Mouse (Mus musculus) heart, adult 2 months (tissue): Measurements from ENCODE around the gene Tmem131l. TPM values are rescaled to one million over a fixed set of nuclear protein-coding genes. Genes with fewer than 3 reads are reported as not detected.

Source experiments
- DNase-seq, 2 experiments: peaks; one replicate each; pipeline ENCODE4 v3.0.0; 2021
- H3K27ac ChIP-seq: fragments of 200-600 bp; 2 replicates; pipeline ENCODE4 v1.8.1; 2022
- H3K27me3 ChIP-seq: fragments of 200-500 bp; 2 replicates; pipeline ENCODE4 v1.6.1; 2012; ENCODE audit warnings: mild to moderate bottlenecking, low read length, inconsistent platforms, mixed read lengths; ENCODE audit not compliant: control insufficient read depth, insufficient read depth
- H3K36me3 ChIP-seq: fragments of 200-500 bp; 2 replicates; pipeline ENCODE4 v1.6.1; 2012; ENCODE audit warnings: low read length, inconsistent platforms; ENCODE audit not compliant: control insufficient read depth, insufficient read depth
- H3K4me1 ChIP-seq: fragments of 200-500 bp; 2 replicates; pipeline ENCODE4 v1.6.1; 2011; ENCODE audit warnings: low read length; ENCODE audit not compliant: control insufficient read depth, insufficient read depth
- H3K4me3 ChIP-seq: fragments of 200-600 bp; 2 replicates; pipeline ENCODE4 v1.8.1; 2022
- H3K79me2 ChIP-seq: fragments of 200-500 bp; replicated peaks from 2 replicates; pipeline ENCODE4 v1.6.1; 2012; ENCODE audit warnings: mild to moderate bottlenecking, inconsistent platforms, low read length, moderate library complexity, mixed read lengths; ENCODE audit not compliant: control insufficient read depth, insufficient read depth
- H3K9ac ChIP-seq: fragments of 200-500 bp; 2 replicates; pipeline ENCODE4 v1.6.1; 2012; ENCODE audit warnings: low read depth, mild to moderate bottlenecking, control low read depth, inconsistent platforms, low read length, mixed read lengths
- CTCF ChIP-seq: fragments of 200-600 bp; IDR thresholded peaks from 2 replicates; pipeline ENCODE4 v1.8.1; 2022; ENCODE audit warnings: antibody characterized with exemption, mild to moderate bottlenecking, moderate library complexity
- EP300 ChIP-seq: fragments of 200-500 bp; IDR thresholded peaks from 2 replicates; pipeline ENCODE4 v1.6.1; 2011; ENCODE audit warnings: low read depth, low read length, control low read depth; ENCODE audit not compliant: insufficient read depth
- POLR2A ChIP-seq: fragments of 200-500 bp; IDR thresholded peaks from 2 replicates; pipeline ENCODE4 v1.6.1; 2011; ENCODE audit warnings: mild to moderate bottlenecking, low read depth, low read length, control low read depth; ENCODE audit not compliant: insufficient read depth
- WGBS: fragments of 180-500 bp; shearing (Covaris S2); methylation state at CpG from one replicate; pipeline ENCODE4 v1.1.7; 2018; 5-methylcytosine and 5-hydroxymethylcytosine counted together
- intact Hi-C: fragments of 180-260 bp; cut with DNase I; formaldehyde crosslinking; loops from one replicate; pipeline ENCODE4 v1.15.1; 2025
- polyA plus RNA-seq: library from polyadenylated mRNA; depleted of rRNA; stranded (reverse); fragments of >200 nt; gene quantifications from 2 replicates; pipeline ENCODE4 v1.2.3, GENCODE M21; 2012
- total RNA-seq, 2 experiments: library from RNA; stranded (reverse); gene quantifications; 2 replicates each; pipeline ENCODE4 v1.2.3; 2021

Gene Tmem131l
- total and polyA plus RNA-seq, 3 experiments, result 17.3 to 23.4 (median 22.0) TPM

- intact Hi-C loops, result no loop called here
- H3K79me2 ChIP-seq, result no peaks in the 10 kb centered on the region
- H3K9ac ChIP-seq, result no peak overlapping the region
- H3K4me1 ChIP-seq, result peaks cover 7% of the 10 kb centered on the region
- no peak for DNase-seq
- TF ChIP-seq POLR2A (no peak), CTCF (no peak), EP300 (no peak)
- WGBS, result 94% methylated on average over 3 of the region's 3 CpGs
- H3K27ac ChIP-seq, result no peak overlapping the region
- H3K4me3 ChIP-seq, result no peak overlapping the region
- H3K27me3 ChIP-seq, result no peaks in the 10 kb centered on the region
- H3K36me3 ChIP-seq, result no peaks in the 10 kb centered on the region
These were observed 19.4 kb downstream of the Tmem131l start for GRCm38 (mm10) chr3:84020528-84020927.

- no peaks in the 10 kb centered on the region for H3K79me2 ChIP-seq
- H3K4me3 ChIP-seq, result no peak overlapping the region
- WGBS, result 50% methylated on average over 4 of the region's 4 CpGs
- H3K27ac ChIP-seq, result peak overlapping the region; percentile 11; the same call in 1 of the 2 replicates
- H3K36me3 ChIP-seq, result no peaks in the 10 kb centered on the region
- TF ChIP-seq POLR2A (no peak), EP300 (no peak), CTCF (no peak)
- intact Hi-C loops, result no loop called here
- H3K4me1 ChIP-seq, result peaks cover 4% of the 10 kb centered on the region; the same call in 1 of the 2 replicates
- H3K9ac ChIP-seq, result no peak overlapping the region
- peak in 1 of 2 experiments; percentile 22 for DNase-seq
- no peaks in the 10 kb centered on the region for H3K27me3 ChIP-seq
These were observed 24.4 kb downstream of the Tmem131l start for GRCm38 (mm10) chr3:84015484-84016016.

DNA sequence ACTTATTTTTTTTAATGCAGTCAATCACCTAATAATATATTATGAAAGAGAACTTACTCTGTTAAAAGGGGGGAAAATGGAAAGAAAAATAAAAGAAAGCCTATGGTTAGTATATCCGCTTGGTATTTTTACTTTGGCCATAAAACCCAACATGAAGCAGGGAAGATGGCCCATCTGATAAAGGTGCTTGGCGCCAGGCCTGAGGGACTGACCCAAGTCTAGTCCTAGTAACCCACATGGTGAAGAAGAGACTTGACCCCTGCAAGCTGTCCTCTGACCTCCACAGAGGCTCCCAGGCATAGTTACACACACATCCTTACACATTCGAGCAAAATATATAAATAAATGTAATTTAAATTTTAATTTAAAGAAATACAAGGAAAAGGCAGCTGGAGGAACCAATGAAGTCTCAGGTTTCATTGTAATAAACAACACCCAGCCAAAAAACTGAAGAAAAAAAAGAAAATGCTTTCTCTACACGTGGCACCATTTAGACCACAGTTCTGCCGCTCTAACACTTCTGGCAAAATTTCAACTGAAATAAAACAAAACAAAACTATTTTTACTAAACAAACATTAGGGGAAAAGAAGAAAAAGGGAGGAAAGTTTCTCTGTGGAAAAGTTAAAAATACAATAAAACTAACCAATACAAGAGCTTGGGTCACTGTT lies 28.8 kb downstream of the Tmem131l start:
- Histone ChIP-seq H3K79me2 (peaks cover 4% of the 10 kb centered on the region), H3K9ac (no peak overlapping the region), H3K4me3 (no peak overlapping the region), H3K27ac (no peak overlapping the region), H3K27me3 (no peaks in the 10 kb centered on the region; the same call in 1 of the 2 replicates), H3K4me1 (peaks cover 4% of the 10 kb centered on the region; the same call in 1 of the 2 replicates), H3K36me3 (no peaks in the 10 kb centered on the region)
- no peak for DNase-seq
- intact Hi-C loops, result no loop called here
- TF ChIP-seq EP300, result no peak
- no peak for TF ChIP-seq POLR2A
- TF ChIP-seq CTCF, result no peak
- WGBS, result 58% methylated on average over 5 of the region's 5 CpGs

DNA sequence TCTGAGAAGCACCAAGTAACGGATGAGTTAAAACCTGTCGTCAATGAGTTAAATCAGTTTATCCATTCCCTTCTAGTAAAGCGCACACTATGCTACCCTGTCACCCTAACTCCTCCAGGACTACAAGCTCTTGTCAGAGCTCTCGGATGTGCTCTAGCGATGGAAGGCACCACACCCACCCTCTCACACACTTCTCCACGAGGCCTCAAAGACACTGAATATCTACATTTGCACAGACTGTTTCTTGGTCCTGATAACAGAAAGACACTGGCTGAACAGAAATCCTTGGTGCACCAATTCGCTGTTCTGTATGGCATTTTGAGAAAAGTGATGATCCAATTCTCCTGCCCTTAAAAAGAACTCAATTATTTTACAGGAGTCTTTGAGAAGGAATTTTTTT lies 34.0 kb downstream of the Tmem131l start:
- intact Hi-C loops, result no loop called here
- Histone ChIP-seq H3K79me2 (peaks cover 4% of the 10 kb centered on the region), H3K9ac (no peak overlapping the region), H3K27ac (no peak overlapping the region), H3K4me1 (no peaks in the 10 kb centered on the region), H3K4me3 (no peak overlapping the region), H3K36me3 (no peaks in the 10 kb centered on the region), H3K27me3 (no peaks in the 10 kb centered on the region; the same call in 1 of the 2 replicates)
- WGBS, result 84% methylated on average over 7 of the region's 7 CpGs
- DNase-seq, result no peak
- TF ChIP-seq POLR2A, result no peak
- no peak for TF ChIP-seq CTCF
- no peak for TF ChIP-seq EP300

DNA sequence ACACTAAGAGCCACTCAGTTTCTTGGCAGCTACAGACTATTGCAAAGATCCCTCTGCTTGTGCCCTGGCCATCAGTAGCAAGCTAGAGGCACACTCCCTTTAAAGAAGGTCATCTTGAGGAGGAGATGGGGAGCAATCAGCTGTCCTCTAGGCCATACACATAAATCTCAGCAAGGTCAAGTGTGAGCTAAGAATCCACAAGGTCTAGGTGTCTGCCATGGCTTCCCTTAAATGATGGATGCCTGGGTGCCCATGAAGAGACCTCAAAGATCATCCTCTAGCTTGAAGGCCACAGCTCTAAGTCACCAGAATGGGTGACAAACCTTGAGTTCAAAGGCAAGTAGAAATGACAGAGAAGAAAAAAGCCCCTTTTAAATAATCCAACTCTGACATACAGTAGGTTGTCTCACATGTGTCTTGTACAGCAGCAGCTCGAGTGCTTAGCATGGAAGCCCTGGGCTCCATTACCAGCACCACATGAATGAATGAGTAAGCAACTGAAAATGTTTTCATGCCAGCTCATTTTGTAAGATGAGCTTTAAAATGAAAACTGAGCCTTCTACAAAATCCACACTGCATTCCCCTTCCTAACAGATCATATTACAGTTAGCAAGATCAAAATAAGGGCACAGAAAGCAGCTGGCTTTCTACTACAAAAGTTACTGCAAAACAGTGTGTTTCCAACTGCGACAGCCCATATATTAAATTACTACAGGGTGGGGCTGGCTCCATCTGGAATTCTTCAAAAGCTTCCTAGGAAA lies 35.5 kb downstream of the Tmem131l start:
- no peak overlapping the region for H3K27ac ChIP-seq
- no peaks in the 10 kb centered on the region for H3K36me3 ChIP-seq
- H3K9ac ChIP-seq, result no peak overlapping the region
- TF ChIP-seq POLR2A (no peak), EP300 (no peak), CTCF (no peak)
- WGBS, result 85% methylated on average over 2 of the region's 2 CpGs
- peaks cover 2% of the 10 kb centered on the region; the same call in 1 of the 2 replicates for H3K79me2 ChIP-seq
- intact Hi-C loops, result loop anchor here (5.0 kb wide), 1 partner anchor 33 kb away; no protein-coding TSS in a partner anchor
- no peak overlapping the region for H3K4me3 ChIP-seq
- no peaks in the 10 kb centered on the region for H3K27me3 ChIP-seq
- no peak for DNase-seq
- no peaks in the 10 kb centered on the region for H3K4me1 ChIP-seq
